Mouse (Mus musculus) forebrain, embryonic 10.5 days (tissue): ENCODE results near the gene Itga3. TPM values are rescaled to one million over a fixed set of nuclear protein-coding genes. Genes with fewer than 3 reads are reported as not detected.

Experiments
- DNase-seq: peaks from one replicate; pipeline ENCODE4 v3.0.0-alpha.2; 2017; ENCODE audit warnings: low spot score; ENCODE audit errors: extremely low spot score
- H3K27ac ChIP-seq: fragments of 300-500 bp; sonication (generic); 2 replicates; pipeline ENCODE4 v1.5.1; 2016; ENCODE audit warnings: mild to moderate bottlenecking
- H3K27me3 ChIP-seq: fragments of 300-500 bp; sonication (generic); 2 replicates; pipeline ENCODE4 v1.6.1; 2016; ENCODE audit warnings: mild to moderate bottlenecking; ENCODE audit not compliant: poor library complexity, severe bottlenecking
- H3K36me3 ChIP-seq: fragments of 300-500 bp; sonication (generic); replicated peaks from 2 replicates; pipeline ENCODE4 v1.6.1; 2016; ENCODE audit warnings: mild to moderate bottlenecking, moderate library complexity
- H3K4me1 ChIP-seq: fragments of 300-500 bp; sonication (generic); 2 replicates; pipeline ENCODE4 v1.6.1; 2016
- H3K4me3 ChIP-seq: fragments of 300-500 bp; sonication (generic); 2 replicates; pipeline ENCODE4 v1.5.1; 2016; ENCODE audit warnings: mild to moderate bottlenecking, moderate library complexity
- H3K9me3 ChIP-seq: fragments of 300-500 bp; sonication (generic); 2 replicates; pipeline ENCODE4 v1.6.1; 2016; ENCODE audit warnings: mild to moderate bottlenecking, moderate library complexity
- WGBS: fragments of 180-500 bp; shearing (Covaris S2); methylation state at CpG from one replicate; pipeline ENCODE4 v1.1.7; 2016; 5-methylcytosine and 5-hydroxymethylcytosine counted together
- polyA plus RNA-seq: library from polyadenylated mRNA; unstranded; fragments of >200 nt; fragmentation: Nextera tagmentation; extraction: Ambion mirVana; gene quantifications from 2 replicates; pipeline ENCODE4 v1.2.1, GENCODE M21; 2016

Itga3 gene
- polyA plus RNA-seq, 1 experiment from 2014 or later = 6.5 TPM

- H3K4me3 ChIP-seq = no peak overlapping the region
- no peak for DNase-seq
- no peaks in the 10 kb centered on the region for H3K36me3 ChIP-seq
- no peaks in the 10 kb centered on the region for H3K9me3 ChIP-seq
- 78% methylated on average over 4 of the region's 4 CpGs for WGBS
- no peak overlapping the region for H3K27ac ChIP-seq
- H3K4me1 ChIP-seq = peaks cover 78% of the 10 kb centered on the region
- H3K27me3 ChIP-seq = peaks cover 63% of the 10 kb centered on the region
Measured at GRCm38 (mm10) chr11:95074694-95075093, 1.9 kb downstream of the Itga3 start.

GRCm38 (mm10) chr11:95073835-95074234, 2.8 kb downstream of the Itga3 start:
- Histone ChIP-seq H3K4me3 (no peak overlapping the region), H3K36me3 (no peaks in the 10 kb centered on the region), H3K4me1 (peaks cover 72% of the 10 kb centered on the region), H3K27me3 (peaks cover 55% of the 10 kb centered on the region), H3K27ac (no peak overlapping the region), H3K9me3 (no peaks in the 10 kb centered on the region)
- DNase-seq = no peak
- WGBS = 80% methylated on average over 4 of the region's 4 CpGs

GRCm38 (mm10) chr11:95072804-95073203, 3.8 kb downstream of the Itga3 start:
- H3K4me1 ChIP-seq = peaks cover 65% of the 10 kb centered on the region
- no peak overlapping the region for H3K27ac ChIP-seq
- 78% methylated on average over 5 of the region's 5 CpGs for WGBS
- peaks cover 44% of the 10 kb centered on the region for H3K27me3 ChIP-seq
- H3K4me3 ChIP-seq = no peak overlapping the region
- DNase-seq = no peak
- no peaks in the 10 kb centered on the region for H3K36me3 ChIP-seq
- H3K9me3 ChIP-seq = no peaks in the 10 kb centered on the region

GRCm38 (mm10) chr11:95072136-95072535, 4.5 kb downstream of the Itga3 start:
- WGBS = 72% methylated on average over 8 of the region's 8 CpGs

GRCm38 (mm10) chr11:95071266-95071665, 5.3 kb downstream of the Itga3 start:
- WGBS = 53% methylated on average over 7 of the region's 7 CpGs
- peaks cover 29% of the 10 kb centered on the region for H3K27me3 ChIP-seq
- 0 out of 2 replicates have a peak overlapping the region, but pooled peaks have one; percentile 51 for H3K27ac ChIP-seq
- no peak overlapping the region for H3K4me3 ChIP-seq
- no peaks in the 10 kb centered on the region for H3K9me3 ChIP-seq
- H3K36me3 ChIP-seq = 0 out of 2 replicates have a peak, but pooled peaks cover 3% of the 10 kb centered on the region
- peaks cover 52% of the 10 kb centered on the region for H3K4me1 ChIP-seq
- no peak for DNase-seq

More at GRCm38 (mm10) chr11:95072136-95072535, 4.5 kb downstream of the Itga3 start:
- DNase-seq = no peak
- no peak overlapping the region for H3K27ac ChIP-seq
- H3K36me3 ChIP-seq = no peaks in the 10 kb centered on the region
- no peak overlapping the region for H3K4me3 ChIP-seq
- peaks cover 38% of the 10 kb centered on the region for H3K27me3 ChIP-seq
- peaks cover 60% of the 10 kb centered on the region for H3K4me1 ChIP-seq
- H3K9me3 ChIP-seq = no peaks in the 10 kb centered on the region

- Histone ChIP-seq H3K9me3 (no peaks in the 10 kb centered on the region), H3K4me1 (peaks cover 43% of the 10 kb centered on the region), H3K27me3 (peaks cover 21% of the 10 kb centered on the region), H3K36me3 (peaks cover 8% of the 10 kb centered on the region), H3K4me3 (no peak overlapping the region), H3K27ac (0 out of 2 replicates have a peak overlapping the region, but pooled peaks have one; percentile 21)
- no peak for DNase-seq
- 69% methylated on average over 8 of the region's 8 CpGs for WGBS
Measured at GRCm38 (mm10) chr11:95070140-95071107, 6.2 kb downstream of the Itga3 start.

- no peak for DNase-seq
- Histone ChIP-seq H3K27me3 (peaks cover 10% of the 10 kb centered on the region), H3K9me3 (no peaks in the 10 kb centered on the region), H3K36me3 (peaks cover 8% of the 10 kb centered on the region), H3K4me1 (peaks cover 33% of the 10 kb centered on the region), H3K27ac (0 out of 2 replicates have a peak overlapping the region, but pooled peaks have one; percentile 20), H3K4me3 (no peak overlapping the region)
- 90% methylated on average over 10 of the region's 10 CpGs for WGBS
Measured at GRCm38 (mm10) chr11:95069226-95069957, 7.2 kb downstream of the Itga3 start.

- peak overlapping the region; percentile 42 for H3K4me3 ChIP-seq
- DNase-seq = peak; percentile 34
- 19% methylated on average over 19 of the region's 19 CpGs for WGBS
- no peaks in the 10 kb centered on the region for H3K9me3 ChIP-seq
- peaks cover 10% of the 10 kb centered on the region; the same call in 1 of the 2 replicates for H3K36me3 ChIP-seq
- peaks cover 30% of the 10 kb centered on the region for H3K27me3 ChIP-seq
- peak overlapping the region; percentile 54 for H3K27ac ChIP-seq
- H3K4me1 ChIP-seq = peaks cover 21% of the 10 kb centered on the region
Measured at GRCm38 (mm10) chr11:95056768-95057501, 19.7 kb downstream of the Itga3 start.

- WGBS = 78% methylated on average over 9 of the region's 9 CpGs
- Histone ChIP-seq H3K27ac (no peak overlapping the region), H3K36me3 (peaks cover 15% of the 10 kb centered on the region; the same call in 1 of the 2 replicates), H3K4me3 (no peak overlapping the region), H3K9me3 (no peaks in the 10 kb centered on the region), H3K4me1 (peaks cover 20% of the 10 kb centered on the region), H3K27me3 (peaks cover 27% of the 10 kb centered on the region)
- DNase-seq = no peak
Measured at GRCm38 (mm10) chr11:95053062-95053461, 23.5 kb downstream of the Itga3 start.

- peak; percentile 68 for DNase-seq
- 63% methylated on average over 9 of the region's 9 CpGs for WGBS
- Histone ChIP-seq H3K36me3 (0 out of 2 replicates have a peak, but pooled peaks cover 5% of the 10 kb centered on the region), H3K27ac (no peak overlapping the region), H3K27me3 (peaks cover 16% of the 10 kb centered on the region; the same call in 1 of the 2 replicates), H3K4me1 (peaks cover 6% of the 10 kb centered on the region; the same call in 1 of the 2 replicates), H3K9me3 (no peaks in the 10 kb centered on the region), H3K4me3 (no peak overlapping the region)
Measured at GRCm38 (mm10) chr11:95046980-95047680, 29.5 kb downstream of the Itga3 start.

GRCm38 (mm10) chr11:95044185-95044870, 32.3 kb downstream of the Itga3 start:
- H3K4me3 ChIP-seq = no peak overlapping the region
- no peak for DNase-seq
- no peaks in the 10 kb centered on the region for H3K9me3 ChIP-seq
- H3K4me1 ChIP-seq = peaks cover 31% of the 10 kb centered on the region
- no peak overlapping the region for H3K27ac ChIP-seq
- WGBS = 53% methylated on average over 12 of the region's 13 CpGs
- no peaks in the 10 kb centered on the region for H3K36me3 ChIP-seq
- peaks cover 29% of the 10 kb centered on the region for H3K27me3 ChIP-seq
